Mouse (Mus musculus) liver, postnatal 0 days (tissue): Measurements from ENCODE around the gene Pdx1. TPM values are rescaled to one million over a fixed set of nuclear protein-coding genes. Genes with fewer than 3 reads are reported as not detected.
A peak's percentile ranks its signal among the peaks of the same experiment; 100 is the strongest.

ENCODE experiments used
- ATAC-seq: fragments of 200-750 bp; cut with Nextera tagmentation; 2 replicates; pipeline ENCODE4 v1.8.0; 2017; ENCODE audit warnings: mild to moderate bottlenecking, moderate library complexity
- DNase-seq: peaks from one replicate; pipeline ENCODE4 v3.0.0-alpha.2; 2016
- H3K27ac ChIP-seq: fragments of 300-500 bp; sonication (generic); 2 replicates; pipeline ENCODE4 v1.5.1; 2014; ENCODE audit warnings: antibody characterized with exemption, moderate library complexity, mild to moderate bottlenecking, low read depth
- H3K27me3 ChIP-seq: fragments of 300-500 bp; sonication (generic); 2 replicates; pipeline ENCODE4 v1.6.1; 2014; ENCODE audit warnings: low read length, control low read depth, mixed read lengths; ENCODE audit not compliant: insufficient read depth
- H3K36me3 ChIP-seq: fragments of 300-500 bp; sonication (generic); replicated peaks from 2 replicates; pipeline ENCODE4 v1.6.1; 2014; ENCODE audit warnings: mild to moderate bottlenecking, control low read depth, low read length, moderate library complexity, mixed read lengths; ENCODE audit not compliant: insufficient read depth
- H3K4me1 ChIP-seq: fragments of 300-500 bp; sonication (generic); 2 replicates; pipeline ENCODE4 v1.6.1; 2014; ENCODE audit warnings: antibody characterized with exemption, mild to moderate bottlenecking, control low read depth; ENCODE audit not compliant: insufficient read depth
- H3K4me2 ChIP-seq: fragments of 300-500 bp; sonication (generic); 2 replicates; pipeline ENCODE4 v1.6.1; 2014; ENCODE audit warnings: low read depth, mild to moderate bottlenecking, low read length, moderate library complexity, mixed read lengths
- H3K4me3 ChIP-seq: fragments of 300-500 bp; sonication (generic); 2 replicates; pipeline ENCODE4 v1.5.1; 2014; ENCODE audit warnings: low read depth, low read length
- H3K9ac ChIP-seq: fragments of 300-500 bp; sonication (generic); replicated peaks from 2 replicates; pipeline ENCODE4 v1.6.1; 2014; ENCODE audit warnings: mild to moderate bottlenecking, moderate library complexity
- H3K9me3 ChIP-seq: fragments of 300-500 bp; sonication (generic); 2 replicates; pipeline ENCODE4 v1.6.1; 2016; ENCODE audit warnings: mild to moderate bottlenecking, control low read depth, low read length, mixed read lengths
- CTCF ChIP-seq: sonication (generic); IDR thresholded peaks from 2 replicates; pipeline ENCODE4 v1.5.1; 2016; ENCODE audit warnings: antibody characterized with exemption, low read depth
- EP300 ChIP-seq: IDR thresholded peaks from 2 replicates; pipeline ENCODE4 v1.6.1; 2016; ENCODE audit warnings: antibody characterized with exemption, low read depth, mild to moderate bottlenecking
- WGBS: fragments of 180-500 bp; shearing (Covaris S2); extraction: QIAGEN DNeasy Blood & Tissue Kit; methylation state at CpG from one replicate; pipeline ENCODE4 v1.1.7; 2014; ENCODE audit not compliant: insufficient replicate concordance; 5-methylcytosine and 5-hydroxymethylcytosine counted together
- polyA plus RNA-seq: library from polyadenylated mRNA; unstranded; fragments of >200 nt; fragmentation: Nextera tagmentation; extraction: Ambion mirVana; gene quantifications from 2 replicates; pipeline ENCODE4 v1.2.1, GENCODE M21; 2015

Pdx1 gene
- not detected in 2 replicates for polyA plus RNA-seq

GRCm38 (mm10) chr5:147269926-147270672, at the start of gene Pdx1:
Gene Pdx1, plus strand, starts transcription at chr5:147269959.
- Histone ChIP-seq H3K9me3 (no peaks in the 10 kb centered on the region), H3K36me3 (no peaks in the 10 kb centered on the region), H3K4me3 (0 out of 2 replicates have a peak within 1 kb of the TSS, but pooled peaks have one; percentile 9), H3K27me3 (peaks cover 90% of the 10 kb centered on the region), H3K9ac (no peak within 1 kb of the TSS), H3K4me2 (peak within 1 kb of the TSS; percentile 42), H3K4me1 (0 out of 2 replicates have a peak, but pooled peaks cover 4% of the 10 kb centered on the region), H3K27ac (no peak within 1 kb of the TSS)
- no peak for TF ChIP-seq CTCF
- TF ChIP-seq EP300: no peak
- DNase-seq (peak; percentile 43), ATAC-seq (peak; percentile 81)
- 2% methylated on average over 44 of the region's 44 CpGs for WGBS

DNA sequence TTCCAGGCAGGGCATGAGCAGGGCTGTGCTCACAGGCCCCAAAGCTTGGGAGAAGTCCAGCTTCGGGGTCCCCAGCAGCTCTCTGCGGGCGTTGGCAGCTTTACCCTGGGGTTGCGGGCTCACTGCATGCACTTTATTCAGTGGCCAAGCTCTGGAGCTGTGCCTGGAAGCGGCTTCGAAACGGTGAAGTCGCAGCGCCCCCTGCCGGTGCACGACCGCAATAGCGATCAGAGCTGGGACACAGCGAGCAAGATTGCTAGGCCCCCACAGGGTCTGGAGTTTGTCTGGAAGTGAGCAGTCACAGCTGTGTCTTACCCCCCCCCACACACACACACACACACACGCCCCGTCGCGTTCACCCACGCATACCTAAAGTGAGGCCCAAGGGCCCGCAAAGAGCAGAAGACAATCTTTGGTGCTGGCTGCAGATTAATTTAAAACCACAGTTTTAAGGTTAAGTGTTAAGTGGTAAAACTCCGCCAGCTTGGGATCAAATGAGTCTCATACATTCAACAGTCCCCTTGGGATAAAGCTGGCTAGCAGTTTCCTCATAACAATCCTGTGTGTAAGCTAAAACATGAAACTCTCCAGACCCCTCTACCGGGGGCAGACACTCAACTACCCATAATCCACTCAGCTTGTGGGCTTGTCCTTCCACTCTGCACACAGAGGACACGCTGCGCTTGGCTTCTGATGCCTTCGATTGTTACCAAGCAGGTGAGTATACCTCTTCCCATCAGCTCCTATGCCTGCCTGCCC, 42.2 kb upstream of the Pdx1 start:
- WGBS: 17% methylated on average over 25 of the region's 25 CpGs
- H3K9me3 ChIP-seq: no peaks in the 10 kb centered on the region
- peaks cover 2% of the 10 kb centered on the region for H3K4me1 ChIP-seq
- H3K27me3 ChIP-seq: peaks cover 20% of the 10 kb centered on the region
- H3K4me2 ChIP-seq: peak overlapping the region; percentile 42; the same call in 1 of the 2 replicates
- DNase-seq: peak; percentile 86
- H3K27ac ChIP-seq: no peak overlapping the region
- H3K36me3 ChIP-seq: no peaks in the 10 kb centered on the region
- TF ChIP-seq EP300: no peak
- peak; percentile 94 for TF ChIP-seq CTCF
- no peak overlapping the region for H3K9ac ChIP-seq
- H3K4me3 ChIP-seq: no peak overlapping the region
- ATAC-seq: peak; percentile 59; the same call in 1 of the 2 replicates

- 73% methylated on average over 21 of the region's 21 CpGs for WGBS
- H3K9ac ChIP-seq: no peak overlapping the region
- no peak for ATAC-seq
- TF ChIP-seq EP300 (no peak), CTCF (no peak)
- H3K36me3 ChIP-seq: no peaks in the 10 kb centered on the region
- no peak overlapping the region for H3K4me3 ChIP-seq
- H3K4me2 ChIP-seq: no peak overlapping the region
- DNase-seq: no peak
- no peaks in the 10 kb centered on the region for H3K4me1 ChIP-seq
- H3K27me3 ChIP-seq: no peaks in the 10 kb centered on the region
- H3K27ac ChIP-seq: no peak overlapping the region
- H3K9me3 ChIP-seq: no peaks in the 10 kb centered on the region
Measured at GRCm38 (mm10) chr5:147235406-147236309, 34.1 kb upstream of the Pdx1 start.

DNA sequence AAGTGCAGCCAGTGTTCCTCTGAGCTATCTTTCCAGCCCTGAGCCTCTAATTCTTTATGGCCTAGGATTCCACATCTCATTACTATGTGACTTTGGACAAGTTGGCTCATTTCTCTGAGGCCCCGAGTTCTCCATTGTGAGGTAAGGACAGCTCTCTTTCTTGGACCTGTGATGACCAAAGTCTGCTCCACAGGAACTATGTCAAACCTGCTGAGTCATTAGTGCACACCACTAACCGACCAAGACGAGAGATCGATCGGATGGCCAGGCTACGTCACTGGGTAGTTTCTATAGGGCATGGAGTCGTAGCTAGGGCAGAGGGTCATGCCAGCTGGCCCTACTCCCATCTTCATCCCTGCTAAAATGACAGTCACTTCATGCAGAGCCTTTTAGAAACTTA, 25.9 kb upstream of the Pdx1 start:
- no peak for TF ChIP-seq EP300
- TF ChIP-seq CTCF: no peak
- Histone ChIP-seq H3K27me3 (no peaks in the 10 kb centered on the region), H3K9me3 (no peaks in the 10 kb centered on the region), H3K27ac (no peak overlapping the region), H3K36me3 (no peaks in the 10 kb centered on the region), H3K4me1 (no peaks in the 10 kb centered on the region), H3K4me2 (no peak overlapping the region), H3K9ac (no peak overlapping the region), H3K4me3 (no peak overlapping the region)
- WGBS: 62% methylated on average over 7 of the region's 7 CpGs
- ATAC-seq (no peak), DNase-seq (no peak)

GRCm38 (mm10) chr5:147260189-147260588, 9.6 kb upstream of the Pdx1 start:
- WGBS: 81% methylated on average over 1 of the region's 1 CpGs
- Histone ChIP-seq H3K4me3 (no peak overlapping the region), H3K9me3 (no peaks in the 10 kb centered on the region), H3K36me3 (no peaks in the 10 kb centered on the region), H3K9ac (no peak overlapping the region), H3K4me1 (peaks cover 2% of the 10 kb centered on the region; the same call in 1 of the 2 replicates), H3K4me2 (no peak overlapping the region), H3K27ac (no peak overlapping the region), H3K27me3 (no peaks in the 10 kb centered on the region)
- TF ChIP-seq EP300 (no peak), CTCF (no peak)
- no peak for ATAC-seq
- no peak for DNase-seq
